Mouse (Mus musculus) thymus, postnatal 0 days (tissue): ENCODE results near the gene Amd1. TPM values are rescaled to one million over a fixed set of nuclear protein-coding genes. Genes with fewer than 3 reads are reported as not detected.
A peak's percentile ranks its signal among the peaks of the same experiment; 100 is the strongest.

Experiments used
- DNase-seq: peaks from one replicate; pipeline ENCODE4 v3.0.0-alpha.2; 2015; ENCODE audit warnings: low spot score
- polyA plus RNA-seq: library from polyadenylated mRNA; unstranded; fragments of >200 nt; fragmentation: Nextera tagmentation; extraction: Ambion mirVana; gene quantifications from 2 replicates; pipeline ENCODE4 v1.2.1, GENCODE M21; 2015

Amd1 gene
- polyA plus RNA-seq, 1 experiment from 2014 or later: 40.1 TPM

- peak; percentile 47 for DNase-seq
Observed at GRCm38 (mm10) chr10:40256716-40257115, 45.3 kb downstream of the Amd1 start.

GRCm38 (mm10) chr10:40250969-40251368 is 51.0 kb downstream of the Amd1 start:
- DNase-seq: no peak

GRCm38 (mm10) chr10:40249625-40250024 is 52.4 kb downstream of the Amd1 start:
- DNase-seq: peak; percentile 46

GRCm38 (mm10) chr10:40247166-40247716 is 54.7 kb downstream of the Amd1 start:
- DNase-seq: no peak

- peak; percentile 89 for DNase-seq
Observed at GRCm38 (mm10) chr10:40246374-40247165, 55.4 kb downstream of the Amd1 start, which contains the start of gene Rpf2. Gene Rpf2, minus strand, starts transcription at chr10:40247036.

- DNase-seq: no peak
Observed at GRCm38 (mm10) chr10:40237826-40238225, 64.2 kb downstream of the Amd1 start.

Other genes starting within 250 kb of the Amd1 start
- gene Slc16a10, start 159.9 kb downstream of the Amd1 start, polyA plus RNA-seq: 26.5 and 31.2 TPM in 2 replicates
- gene Rpf2, start 55.1 kb downstream of the Amd1 start, polyA plus RNA-seq: 94.7 and 98.0 TPM in 2 replicates
- gene Gtf3c6, start 44.1 kb downstream of the Amd1 start, polyA plus RNA-seq: 69.9 and 74.1 TPM in 2 replicates
- gene Cdk19, start 37.4 kb upstream of the Amd1 start, polyA plus RNA-seq: 15.8 and 19.7 TPM in 2 replicates